Mouse (Mus musculus) limb, embryonic 15.5 days (tissue): ENCODE measurements around the gene Pilrb1. TPM values are rescaled to one million over a fixed set of nuclear protein-coding genes. Genes with fewer than 3 reads are reported as not detected.
"Not testable (repeated sequence)": the region's sequence is repeated elsewhere in the genome, so short reads cannot be mapped to it uniquely, and the experiment has no call there.

Experiments
- ATAC-seq: fragments of 200-750 bp; cut with Nextera tagmentation; 2 replicates; pipeline ENCODE4 v1.8.0; 2017; ENCODE audit warnings: low read depth, moderate TSS enrichment; ENCODE audit not compliant: insufficient number of reproducible peaks, low FRiP score, low TSS enrichment
- H3K27ac ChIP-seq: fragments of 300-500 bp; sonication (generic); 2 replicates; pipeline ENCODE4 v1.5.1; 2015; ENCODE audit warnings: moderate library complexity, mild to moderate bottlenecking, inconsistent platforms
- H3K27me3 ChIP-seq: fragments of 300-500 bp; sonication (generic); 2 replicates; pipeline ENCODE4 v1.6.1; 2015; ENCODE audit warnings: inconsistent platforms
- H3K36me3 ChIP-seq: fragments of 300-500 bp; sonication (generic); 2 replicates; pipeline ENCODE4 v1.6.1; 2015; ENCODE audit warnings: inconsistent platforms
- H3K4me1 ChIP-seq: fragments of 300-500 bp; sonication (generic); 2 replicates; pipeline ENCODE4 v1.6.1; 2015; ENCODE audit warnings: inconsistent platforms
- H3K4me2 ChIP-seq: fragments of 300-500 bp; sonication (generic); 2 replicates; pipeline ENCODE4 v1.6.1; 2015; ENCODE audit warnings: mild to moderate bottlenecking, inconsistent platforms
- H3K4me3 ChIP-seq: fragments of 300-500 bp; sonication (generic); 2 replicates; pipeline ENCODE4 v1.5.1; 2015; ENCODE audit warnings: mild to moderate bottlenecking, inconsistent platforms
- H3K9ac ChIP-seq: fragments of 300-500 bp; sonication (generic); 2 replicates; pipeline ENCODE4 v1.6.1; 2015; ENCODE audit warnings: inconsistent platforms
- H3K9me3 ChIP-seq: fragments of 300-500 bp; sonication (generic); 2 replicates; pipeline ENCODE4 v1.6.1; 2016; ENCODE audit warnings: inconsistent platforms
- whole genome bisulfite sequencing: fragments of 180-500 bp; shearing (Covaris S2); methylation state at CpG from one replicate; pipeline ENCODE4 v1.1.7; 2015; 5-methylcytosine and 5-hydroxymethylcytosine counted together
- polyA plus RNA-seq: library from polyadenylated mRNA; unstranded; fragments of >200 nt; fragmentation: Nextera tagmentation; extraction: Ambion mirVana; gene quantifications from 2 replicates; pipeline ENCODE4 v1.2.1, GENCODE M21; 2015

The Pilrb1 gene
- 0.29 and 0.40 TPM in 2 replicates for polyA plus RNA-seq

GRCm38 (mm10) chr5:137857960-137858710, at the start of gene Pilrb1:
Gene Pilrb1, minus strand, starts transcription at chr5:137858106.
- H3K27me3 ChIP-seq, H3K4me2 ChIP-seq, H3K4me3 ChIP-seq, H3K27ac ChIP-seq, H3K9me3 ChIP-seq, ATAC-seq, H3K9ac ChIP-seq, H3K4me1 ChIP-seq, H3K36me3 ChIP-seq: not testable (repeated sequence)
- WGBS = 81% methylated on average over 2 of the region's 2 CpGs

- Histone ChIP-seq H3K27me3 (no peaks in the 10 kb centered on the region), H3K9me3 (no peaks in the 10 kb centered on the region), H3K4me1 (no peaks in the 10 kb centered on the region), H3K4me3 (no peak overlapping the region), H3K4me2 (no peak overlapping the region), H3K36me3 (no peaks in the 10 kb centered on the region), H3K9ac (no peak overlapping the region), H3K27ac (no peak overlapping the region)
- 74% methylated on average over 1 of the region's 1 CpGs for WGBS
- ATAC-seq = no peak
Measured at GRCm38 (mm10) chr5:137897812-137898211, 39.9 kb upstream of the Pilrb1 start.

GRCm38 (mm10) chr5:137892954-137893353, 35.0 kb upstream of the Pilrb1 start:
- WGBS = 49% methylated on average over 1 of the region's 1 CpGs
- no peak overlapping the region for H3K27ac ChIP-seq
- no peak overlapping the region for H3K4me2 ChIP-seq
- no peak overlapping the region for H3K4me3 ChIP-seq
- no peaks in the 10 kb centered on the region for H3K4me1 ChIP-seq
- no peak overlapping the region for H3K9ac ChIP-seq
- no peak for ATAC-seq
- no peaks in the 10 kb centered on the region for H3K9me3 ChIP-seq
- no peaks in the 10 kb centered on the region for H3K36me3 ChIP-seq
- no peaks in the 10 kb centered on the region for H3K27me3 ChIP-seq

- H3K27me3 ChIP-seq = no peaks in the 10 kb centered on the region
- H3K4me1 ChIP-seq = no peaks in the 10 kb centered on the region
- no peak overlapping the region for H3K9ac ChIP-seq
- no peak for ATAC-seq
- H3K4me3 ChIP-seq = no peak overlapping the region
- WGBS = 82% methylated on average over 1 of the region's 1 CpGs
- no peak overlapping the region for H3K27ac ChIP-seq
- no peaks in the 10 kb centered on the region for H3K36me3 ChIP-seq
- no peaks in the 10 kb centered on the region for H3K9me3 ChIP-seq
- H3K4me2 ChIP-seq = no peak overlapping the region
Measured at GRCm38 (mm10) chr5:137887666-137888065, 29.8 kb upstream of the Pilrb1 start.

- Histone ChIP-seq H3K27me3 (no peaks in the 10 kb centered on the region), H3K4me3 (no peak overlapping the region), H3K9me3 (no peaks in the 10 kb centered on the region), H3K36me3 (no peaks in the 10 kb centered on the region), H3K9ac (no peak overlapping the region), H3K4me2 (no peak overlapping the region), H3K27ac (no peak overlapping the region), H3K4me1 (no peaks in the 10 kb centered on the region)
- no peak for ATAC-seq
- 6% methylated on average over 2 of the region's 2 CpGs for WGBS
Measured at GRCm38 (mm10) chr5:137885894-137886293, 28.0 kb upstream of the Pilrb1 start.

GRCm38 (mm10) chr5:137883345-137883744, 25.4 kb upstream of the Pilrb1 start:
- no peaks in the 10 kb centered on the region for H3K36me3 ChIP-seq
- H3K27me3 ChIP-seq = no peaks in the 10 kb centered on the region
- no peaks in the 10 kb centered on the region for H3K4me1 ChIP-seq
- H3K4me3 ChIP-seq = no peak overlapping the region
- no peak overlapping the region for H3K4me2 ChIP-seq
- no peaks in the 10 kb centered on the region for H3K9me3 ChIP-seq
- ATAC-seq = no peak
- no peak overlapping the region for H3K9ac ChIP-seq
- WGBS = 80% methylated on average over 3 of the region's 3 CpGs
- no peak overlapping the region for H3K27ac ChIP-seq

GRCm38 (mm10) chr5:137882922-137883321, 25.0 kb upstream of the Pilrb1 start:
- no peak overlapping the region for H3K9ac ChIP-seq
- H3K4me3 ChIP-seq = no peak overlapping the region
- no peaks in the 10 kb centered on the region for H3K9me3 ChIP-seq
- 78% methylated on average over 4 of the region's 4 CpGs for WGBS
- H3K36me3 ChIP-seq = no peaks in the 10 kb centered on the region
- no peak for ATAC-seq
- H3K27me3 ChIP-seq = no peaks in the 10 kb centered on the region
- H3K4me2 ChIP-seq = no peak overlapping the region
- no peaks in the 10 kb centered on the region for H3K4me1 ChIP-seq
- no peak overlapping the region for H3K27ac ChIP-seq

GRCm38 (mm10) chr5:137877860-137878259, 20.0 kb upstream of the Pilrb1 start:
- Histone ChIP-seq H3K36me3 (no peaks in the 10 kb centered on the region), H3K9ac (no peak overlapping the region), H3K27me3 (no peaks in the 10 kb centered on the region), H3K4me3 (no peak overlapping the region), H3K9me3 (no peaks in the 10 kb centered on the region), H3K4me2 (no peak overlapping the region), H3K27ac (no peak overlapping the region), H3K4me1 (no peaks in the 10 kb centered on the region)
- WGBS = 53% methylated on average over 2 of the region's 2 CpGs
- ATAC-seq = no peak

GRCm38 (mm10) chr5:137875054-137875453, 17.1 kb upstream of the Pilrb1 start:
- no peak overlapping the region for H3K9ac ChIP-seq
- H3K4me2 ChIP-seq = no peak overlapping the region
- no peaks in the 10 kb centered on the region for H3K27me3 ChIP-seq
- no peak overlapping the region for H3K27ac ChIP-seq
- no peaks in the 10 kb centered on the region for H3K9me3 ChIP-seq
- H3K36me3 ChIP-seq = no peaks in the 10 kb centered on the region
- no peak for ATAC-seq
- H3K4me1 ChIP-seq = no peaks in the 10 kb centered on the region
- no peak overlapping the region for H3K4me3 ChIP-seq
- 81% methylated on average over 2 of the region's 2 CpGs for WGBS

GRCm38 (mm10) chr5:137872381-137872702, 14.4 kb upstream of the Pilrb1 start:
- H3K4me1 ChIP-seq, H3K27ac ChIP-seq, H3K9me3 ChIP-seq, H3K27me3 ChIP-seq, H3K4me3 ChIP-seq, H3K4me2 ChIP-seq, H3K9ac ChIP-seq, H3K36me3 ChIP-seq, ATAC-seq: not testable (repeated sequence)
- 41% methylated on average over 1 of the region's 1 CpGs for WGBS

GRCm38 (mm10) chr5:137871644-137872380, 13.9 kb upstream of the Pilrb1 start, which contains the start of gene Pilrb2:
Gene Pilrb2, minus strand, starts transcription at chr5:137871815.
- not testable (repeated sequence) for H3K4me1 ChIP-seq, ATAC-seq, H3K9me3 ChIP-seq, H3K27ac ChIP-seq, H3K36me3 ChIP-seq, H3K4me2 ChIP-seq, H3K27me3 ChIP-seq, H3K4me3 ChIP-seq, H3K9ac ChIP-seq
- WGBS = 77% methylated on average over 3 of the region's 3 CpGs

GRCm38 (mm10) chr5:137868600-137868999, 10.7 kb upstream of the Pilrb1 start:
- H3K9me3 ChIP-seq, H3K36me3 ChIP-seq, H3K27me3 ChIP-seq, ATAC-seq, H3K9ac ChIP-seq, H3K4me1 ChIP-seq, H3K4me3 ChIP-seq, H3K27ac ChIP-seq, H3K4me2 ChIP-seq: not testable (repeated sequence)
- 57% methylated on average over 2 of the region's 2 CpGs for WGBS
